Mouse (Mus musculus) spleen, adult 2 months (tissue): ENCODE results near the gene Dpm2. TPM values are rescaled to one million over a fixed set of nuclear protein-coding genes. Genes with fewer than 3 reads are reported as not detected.

Experiments
- DNase-seq, 2 experiments: peaks; one replicate each; pipeline versions ENCODE4 v3.0.0 to v3.0.0-alpha.2; 2012 to 2021; ENCODE audit warnings: low spot score in 2 of 2, low read depth in 1 of 2
- H3K27ac ChIP-seq: fragments of 200-500 bp; 2 replicates; pipeline ENCODE4 v1.5.1; 2012; ENCODE audit warnings: low read length, inconsistent platforms; ENCODE audit not compliant: insufficient read depth
- H3K27me3 ChIP-seq: fragments of 200-500 bp; 2 replicates; pipeline ENCODE4 v1.6.1; 2012; ENCODE audit warnings: mild to moderate bottlenecking, moderate library complexity, low read length, inconsistent platforms; ENCODE audit not compliant: control insufficient read depth, insufficient read depth
- H3K36me3 ChIP-seq: fragments of 200-500 bp; 2 replicates; pipeline ENCODE4 v1.6.1; 2012; ENCODE audit warnings: mild to moderate bottlenecking, low read length, inconsistent platforms; ENCODE audit not compliant: control insufficient read depth, insufficient read depth
- H3K4me1 ChIP-seq: fragments of 200-500 bp; 2 replicates; pipeline ENCODE4 v1.6.1; 2011; ENCODE audit warnings: inconsistent platforms; ENCODE audit not compliant: control insufficient read depth, insufficient read depth, insufficient read length
- H3K4me3 ChIP-seq: fragments of 200-500 bp; 2 replicates; pipeline ENCODE4 v1.5.1; 2011; ENCODE audit warnings: mild to moderate bottlenecking, inconsistent platforms; ENCODE audit not compliant: insufficient read depth, insufficient read length; ENCODE audit errors: extremely low read depth
- CTCF ChIP-seq: fragments of 200-500 bp; IDR thresholded peaks from 2 replicates; pipeline ENCODE4 v1.5.1; 2011; ENCODE audit warnings: mild to moderate bottlenecking, inconsistent platforms; ENCODE audit not compliant: insufficient read depth, insufficient read length, insufficient replicate concordance; ENCODE audit errors: extremely low read depth
- POLR2A ChIP-seq: fragments of 200-500 bp; IDR thresholded peaks from 2 replicates; pipeline ENCODE4 v1.6.1; 2011; ENCODE audit warnings: low read depth, low read length, inconsistent platforms
- WGBS: fragments of 180-500 bp; shearing (Covaris S2); methylation state at CpG from one replicate; pipeline ENCODE4 v1.1.7; 2018; 5-methylcytosine and 5-hydroxymethylcytosine counted together
- polyA plus RNA-seq: library from polyadenylated mRNA; depleted of rRNA; stranded (reverse); fragments of >200 nt; gene quantifications from 2 replicates; pipeline ENCODE4 v1.2.3, GENCODE M21; 2012

Gene Dpm2
- polyA plus RNA-seq, 1 experiment = 85.8 TPM

- no peak overlapping the region for H3K4me3 ChIP-seq
- 58% methylated on average over 7 of the region's 7 CpGs for WGBS
- H3K36me3 ChIP-seq = peaks cover 14% of the 10 kb centered on the region
- H3K4me1 ChIP-seq = peaks cover 17% of the 10 kb centered on the region
- TF ChIP-seq CTCF = no peak
- TF ChIP-seq POLR2A = no peak
- peak overlapping the region; percentile 14; the same call in 1 of the 2 replicates for H3K27ac ChIP-seq
- DNase-seq = no peak
- H3K27me3 ChIP-seq = no peaks in the 10 kb centered on the region
Measured at GRCm38 (mm10) chr2:32556019-32556418, 14.6 kb upstream of the Dpm2 start.

DNA sequence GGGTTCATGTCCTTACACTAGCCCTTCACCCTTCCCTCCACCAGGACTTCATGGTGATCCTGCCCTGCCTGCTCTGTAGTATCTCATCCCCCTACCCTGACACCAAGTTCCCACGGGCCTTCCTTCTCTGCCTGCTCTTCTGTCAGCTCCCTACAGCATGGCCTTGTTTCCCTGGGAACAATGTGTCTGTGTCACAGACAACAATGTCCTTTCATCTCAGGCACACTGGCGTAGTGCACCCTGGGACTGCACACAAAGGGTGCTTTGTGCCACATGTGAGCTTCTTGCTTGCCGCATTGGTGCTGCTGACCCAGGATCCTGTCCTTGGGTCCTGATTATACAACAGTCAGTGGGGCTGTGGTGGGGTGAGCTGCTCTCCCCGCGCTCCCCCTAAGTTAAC, 11.1 kb upstream of the Dpm2 start:
- Histone ChIP-seq H3K27ac (no peak overlapping the region), H3K36me3 (peaks cover 24% of the 10 kb centered on the region), H3K4me3 (no peak overlapping the region), H3K4me1 (peaks cover 8% of the 10 kb centered on the region), H3K27me3 (no peaks in the 10 kb centered on the region)
- TF ChIP-seq CTCF (no peak), POLR2A (no peak)
- no peak for DNase-seq
- WGBS = 93% methylated on average over 5 of the region's 5 CpGs

- Histone ChIP-seq H3K4me1 (peaks cover 2% of the 10 kb centered on the region; the same call in 1 of the 2 replicates), H3K27ac (no peak overlapping the region), H3K36me3 (peaks cover 38% of the 10 kb centered on the region), H3K27me3 (no peaks in the 10 kb centered on the region), H3K4me3 (no peak overlapping the region)
- 40% methylated on average over 4 of the region's 4 CpGs for WGBS
- no peak for TF ChIP-seq POLR2A
- TF ChIP-seq CTCF = peak; percentile 85; the same call in 1 of the 2 replicates
- peak; percentile 41 to 65 for DNase-seq
Measured at GRCm38 (mm10) chr2:32566536-32567063, 4.1 kb upstream of the Dpm2 start.

DNA sequence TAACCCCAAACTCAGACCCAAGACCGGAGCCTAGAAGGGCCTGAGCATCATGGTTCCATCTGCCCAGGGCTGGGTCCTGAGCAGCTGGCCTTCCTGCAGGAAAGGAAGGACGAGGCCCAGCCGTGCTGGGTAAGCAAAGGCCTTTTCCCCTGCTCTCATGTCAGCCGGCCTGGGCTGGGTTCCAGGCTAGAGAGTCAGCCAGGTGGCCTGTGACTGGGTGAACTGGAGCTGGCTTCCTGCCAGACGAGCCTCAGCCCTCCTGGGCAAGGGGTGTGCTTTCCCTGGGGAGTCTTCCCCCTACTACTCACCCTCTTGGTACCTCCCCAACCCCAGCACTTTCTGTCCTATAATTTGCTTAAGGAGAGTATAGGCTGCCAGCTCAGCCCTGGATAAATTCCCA, 2.5 kb upstream of the Dpm2 start:
- Histone ChIP-seq H3K4me1 (peaks cover 2% of the 10 kb centered on the region; the same call in 1 of the 2 replicates), H3K4me3 (no peak overlapping the region), H3K36me3 (peaks cover 44% of the 10 kb centered on the region), H3K27ac (no peak overlapping the region), H3K27me3 (no peaks in the 10 kb centered on the region)
- no peak for TF ChIP-seq POLR2A
- TF ChIP-seq CTCF = no peak
- no peak for DNase-seq
- 61% methylated on average over 5 of the region's 5 CpGs for WGBS

- Histone ChIP-seq H3K27me3 (no peaks in the 10 kb centered on the region), H3K4me3 (no peak overlapping the region), H3K36me3 (peaks cover 40% of the 10 kb centered on the region), H3K4me1 (peaks cover 2% of the 10 kb centered on the region; the same call in 1 of the 2 replicates), H3K27ac (no peak overlapping the region)
- 85% methylated on average over 3 of the region's 3 CpGs for WGBS
- DNase-seq = no peak
- no peak for TF ChIP-seq POLR2A
- TF ChIP-seq CTCF = no peak
Measured at GRCm38 (mm10) chr2:32568941-32569340, 1.7 kb upstream of the Dpm2 start.

DNA sequence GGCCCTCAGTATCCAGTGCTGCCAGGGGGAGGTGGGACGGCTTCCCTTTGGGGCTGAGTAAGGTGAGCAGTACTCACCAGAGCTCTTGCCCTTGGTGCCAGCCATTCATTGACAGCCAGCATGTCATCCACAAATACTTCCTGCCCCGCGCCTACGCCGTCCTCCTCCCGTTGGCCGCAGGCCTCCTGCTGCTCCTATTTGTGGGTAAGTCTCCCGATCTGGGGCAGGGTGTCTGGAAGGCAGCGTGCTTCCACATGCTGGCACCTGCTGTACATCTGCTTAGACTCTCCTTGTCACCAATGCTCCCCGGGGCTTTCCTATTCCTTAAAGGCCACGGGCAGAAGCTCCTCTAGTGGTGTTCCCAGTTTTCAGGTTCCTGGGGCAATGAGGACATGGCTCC, 1.5 kb downstream of the Dpm2 start:
- Histone ChIP-seq H3K36me3 (peaks cover 18% of the 10 kb centered on the region), H3K27me3 (no peaks in the 10 kb centered on the region), H3K4me3 (no peak overlapping the region), H3K27ac (no peak overlapping the region), H3K4me1 (peaks cover 5% of the 10 kb centered on the region; the same call in 1 of the 2 replicates)
- no peak for DNase-seq
- WGBS = 92% methylated on average over 11 of the region's 11 CpGs
- no peak for TF ChIP-seq CTCF
- no peak for TF ChIP-seq POLR2A

GRCm38 (mm10) chr2:32574497-32574896, 3.8 kb downstream of the Dpm2 start, which contains the start of gene Pip5kl1:
Pip5kl1 (plus strand) TSS chr2:32574797.
- Histone ChIP-seq H3K4me1 (peaks cover 5% of the 10 kb centered on the region; the same call in 1 of the 2 replicates), H3K4me3 (peak within 1 kb of the TSS; percentile 34; the same call in 1 of the 2 replicates), H3K36me3 (peaks cover 7% of the 10 kb centered on the region), H3K27me3 (no peaks in the 10 kb centered on the region), H3K27ac (no peak within 1 kb of the TSS)
- WGBS = 84% methylated on average over 6 of the region's 6 CpGs
- TF ChIP-seq POLR2A = no peak
- no peak for TF ChIP-seq CTCF
- DNase-seq = no peak
